Mouse (Mus musculus) Patski (cell line): Measurements from ENCODE around the gene Acvrl1. TPM values are rescaled to one million over a fixed set of nuclear protein-coding genes. Genes with fewer than 3 reads are reported as not detected.

Source experiments
- ATAC-seq: fragments of 100-300 bp; one replicate; pipeline ENCODE4 v1.8.0; 2021
- CTCF ChIA-PET: fragments of 350-600 bp; sonication (Branson Sonifier 250); formaldehyde crosslinking; loops from one replicate; lab custom pipeline; 2022; ENCODE audit warnings: inconsistent platforms; lab: Charles Lee
- POLR2A ChIA-PET: fragments of 350-600 bp; sonication (Branson Sonifier 250); formaldehyde crosslinking; loops from one replicate; lab custom pipeline; 2022; ENCODE audit warnings: antibody characterized with exemption, inconsistent platforms; lab: Charles Lee
- DNase-seq: peaks from one replicate; pipeline ENCODE4 v3.0.0-alpha.2; 2011; ENCODE audit warnings: low read depth, low spot score
- H3K27me3 ChIP-seq: fragments of 371-371 bp; one replicate; pipeline ENCODE4 v1.5.1; 2021
- CTCF ChIP-seq: fragments of 100-300 bp; IDR thresholded peaks from one replicate; pipeline ENCODE4 v1.5.1; 2021
- in situ Hi-C: fragments of 300-500 bp; cut with MboI; formaldehyde crosslinking; loops from 3 replicates; pipeline ENCODE4 v1.11.1; 2018; ENCODE audit warnings: low pct_unique_long_range_greater_than_20kb, mixed read lengths
- polyA plus RNA-seq: library from polyadenylated mRNA; unstranded; gene quantifications from one replicate; pipeline ENCODE4 v1.2.3, GENCODE M21; 2021

Acvrl1 gene
- polyA plus RNA-seq, 1 experiment from 2014 or later, result not detected

DNA sequence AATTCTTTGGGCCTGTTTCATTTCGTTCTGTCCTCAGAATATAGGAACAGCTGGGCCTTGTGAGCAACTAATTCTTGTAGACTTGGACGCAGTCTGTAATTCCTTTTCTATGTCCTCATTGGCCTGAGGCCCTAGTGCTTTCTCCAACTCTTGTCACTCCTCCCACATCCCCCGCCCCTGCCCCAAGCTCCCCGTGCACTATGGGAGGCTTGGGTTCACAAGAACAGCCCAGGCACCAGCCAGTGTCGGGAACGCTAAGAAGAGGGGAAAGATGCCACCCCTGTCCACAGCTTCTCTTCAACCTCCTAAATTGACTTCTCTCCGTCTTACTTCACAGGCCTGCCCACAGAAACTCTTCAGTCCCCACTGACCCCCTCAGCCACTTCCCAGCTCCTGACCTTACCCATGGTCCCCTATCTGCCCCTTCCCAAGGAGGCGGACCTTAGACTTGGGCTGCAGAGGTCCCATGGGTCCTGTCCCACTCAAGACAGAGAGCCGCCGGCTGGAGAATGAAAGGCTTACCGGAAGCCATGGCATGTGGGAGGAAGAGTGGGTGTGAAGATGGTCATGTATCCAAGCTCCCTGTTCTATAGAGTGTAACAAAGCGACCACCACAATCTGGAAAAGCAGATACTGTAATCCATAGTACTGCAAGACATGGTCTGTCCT, 1.3 kb upstream of the Acvrl1 start:
- ChIA-PET POLR2A (no interaction called here), CTCF (interaction anchor here (0.9 to 1.0 kb wide), 2 partner anchors 9 to 10 kb away, joined by 3 read pairs; no protein-coding TSS in a partner anchor)
- no peak for ATAC-seq
- in situ Hi-C loops, result no loop called here
- no peak for TF ChIP-seq CTCF
- no peak for DNase-seq
- peaks cover 7% of the 10 kb centered on the region for H3K27me3 ChIP-seq

DNA sequence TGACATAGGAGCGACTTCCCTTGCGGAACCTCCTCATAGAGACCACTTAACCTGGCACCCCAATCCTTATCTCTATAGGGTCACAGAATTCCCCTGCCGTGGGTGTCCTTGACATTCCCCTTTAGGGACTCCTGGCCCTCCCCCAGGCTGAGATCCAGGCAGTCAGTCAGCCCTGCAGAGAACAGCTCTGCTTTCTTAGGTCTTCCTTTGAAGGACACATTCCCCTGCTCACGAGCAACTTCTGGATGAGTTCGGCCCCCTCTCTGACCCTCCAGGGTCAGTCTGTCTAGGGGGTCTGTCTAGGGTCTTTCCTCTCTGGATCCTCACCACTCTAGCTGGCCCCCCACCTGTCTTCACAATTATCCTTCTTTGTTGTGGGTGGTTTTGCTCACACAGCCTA, 1.1 kb downstream of the Acvrl1 start:
- ATAC-seq (no peak), DNase-seq (no peak)
- CTCF ChIA-PET, result interaction anchor here (0.9 to 1.9 kb wide), 3 partner anchors 9 to 69 kb away, joined by 3 to 6 read pairs (median 5); no protein-coding TSS in a partner anchor
- POLR2A ChIA-PET, result no interaction called here
- TF ChIP-seq CTCF, result no peak
- peaks cover 7% of the 10 kb centered on the region for H3K27me3 ChIP-seq
- in situ Hi-C loops, result no loop called here

DNA sequence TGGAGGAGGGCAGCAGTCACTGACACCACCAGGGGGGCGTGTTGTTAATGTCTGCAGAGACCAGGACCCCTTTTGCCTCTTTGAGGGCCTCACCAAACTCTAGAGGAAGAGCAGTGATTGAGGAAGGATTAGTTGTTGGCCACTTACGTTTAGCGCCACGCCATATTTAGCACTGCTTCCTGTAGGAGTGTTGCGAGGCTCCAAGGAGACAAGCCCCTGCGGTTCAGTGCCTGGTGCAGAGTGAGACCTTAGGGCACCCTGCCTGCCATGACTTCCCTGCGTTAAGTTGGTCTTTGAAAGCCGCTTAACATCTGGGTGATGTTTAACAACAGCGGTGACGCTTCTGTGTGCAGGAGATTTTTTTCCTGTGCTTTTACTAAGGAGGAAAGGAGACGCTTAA, 3.2 kb downstream of the Acvrl1 start:
- in situ Hi-C loops, result no loop called here
- ChIA-PET POLR2A (no interaction called here), CTCF (no interaction called here)
- H3K27me3 ChIP-seq, result peaks cover 7% of the 10 kb centered on the region
- no peak for TF ChIP-seq CTCF
- ATAC-seq, result no peak
- DNase-seq, result no peak

DNA sequence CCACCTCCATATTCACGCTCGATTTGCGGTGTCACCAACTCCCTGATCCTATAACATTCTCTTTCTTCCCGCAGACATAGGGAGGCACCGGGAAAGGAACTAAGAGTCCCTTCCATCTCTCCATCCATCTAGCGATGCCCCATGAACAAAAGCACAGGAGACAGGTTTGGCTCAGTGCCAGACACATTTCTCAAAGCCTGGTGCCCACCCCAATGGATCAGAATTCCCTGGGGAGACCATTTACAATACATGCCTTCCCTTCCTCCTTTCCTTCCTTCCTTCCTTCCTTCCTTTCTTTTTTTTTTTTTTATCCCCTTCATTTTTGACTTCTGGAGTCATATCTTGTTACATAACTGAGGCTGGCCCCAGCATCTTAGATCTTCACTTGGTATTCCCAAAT, 3.7 kb downstream of the Acvrl1 start:
- CTCF ChIA-PET, result no interaction called here
- ATAC-seq, result no peak
- no peak for DNase-seq
- TF ChIP-seq CTCF, result no peak
- POLR2A ChIA-PET, result no interaction called here
- in situ Hi-C loops, result no loop called here
- H3K27me3 ChIP-seq, result peaks cover 7% of the 10 kb centered on the region

DNA sequence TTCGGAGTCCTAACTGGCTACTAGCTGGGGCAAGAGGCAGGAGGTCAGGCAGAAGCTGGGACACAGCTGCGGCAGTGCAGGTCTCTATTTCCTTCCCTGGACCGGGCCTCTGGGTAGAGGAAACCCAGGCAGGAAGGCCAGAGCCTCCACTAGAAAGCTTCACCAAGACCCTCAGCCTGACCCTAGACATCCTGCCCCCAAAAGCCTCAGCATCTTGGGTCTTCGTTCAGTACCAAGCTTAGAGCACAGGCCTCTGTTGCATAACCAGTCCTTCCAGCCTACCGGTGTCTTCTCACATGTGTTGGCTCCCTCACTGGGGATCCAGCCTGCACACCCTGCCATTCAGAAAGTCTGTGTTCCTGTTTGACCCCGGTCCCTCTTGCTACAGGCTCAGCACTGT, 4.4 kb downstream of the Acvrl1 start:
- ChIA-PET POLR2A (no interaction called here), CTCF (no interaction called here)
- DNase-seq (no peak), ATAC-seq (no peak)
- in situ Hi-C loops, result no loop called here
- H3K27me3 ChIP-seq, result peaks cover 7% of the 10 kb centered on the region
- TF ChIP-seq CTCF, result no peak

DNA sequence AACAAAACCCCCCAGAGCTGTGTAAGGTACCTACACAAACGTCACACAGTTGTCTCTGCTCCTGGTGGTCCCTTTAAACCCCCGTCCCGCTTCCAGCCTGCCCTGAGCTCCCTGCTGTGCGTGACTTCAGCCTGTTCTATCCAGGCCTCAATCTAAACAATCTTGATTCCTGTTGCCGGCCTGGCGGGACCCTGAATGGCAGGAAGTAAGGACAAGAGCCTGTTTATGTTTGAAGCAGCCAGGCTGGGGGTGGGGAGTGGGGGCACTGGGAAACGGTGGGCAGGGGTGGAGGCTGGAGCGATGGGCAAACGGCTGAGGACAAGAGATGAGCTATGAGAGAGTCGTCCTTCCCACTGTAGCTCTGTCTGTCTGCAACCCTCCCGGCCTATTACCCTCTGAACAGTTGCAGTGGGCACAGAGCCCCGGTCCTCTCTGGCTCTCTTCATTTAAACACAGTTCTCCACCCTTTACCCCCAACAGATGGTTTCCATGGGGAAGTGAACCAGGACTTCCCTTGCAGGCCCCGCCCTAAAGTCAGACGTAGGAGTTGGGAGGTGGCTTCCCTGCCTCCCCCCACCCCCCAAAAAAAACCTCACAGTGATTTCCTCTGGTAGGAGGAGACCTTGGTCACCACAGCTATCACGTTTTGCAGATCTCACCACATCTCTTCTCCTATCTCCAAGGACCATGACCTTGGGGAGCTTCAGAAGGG, 5.8 kb downstream of the Acvrl1 start:
- ChIA-PET CTCF (interaction anchor here (1.4 kb wide), 1 partner anchor 14 kb away, joined by 4 read pairs; no protein-coding TSS in a partner anchor), POLR2A (interaction anchor here (1.0 kb wide), 1 partner anchor 8 kb away, joined by 3 read pairs; no protein-coding TSS in a partner anchor)
- no peaks in the 10 kb centered on the region for H3K27me3 ChIP-seq
- ATAC-seq (no peak), DNase-seq (no peak)
- in situ Hi-C loops, result no loop called here
- TF ChIP-seq CTCF, result no peak

DNA sequence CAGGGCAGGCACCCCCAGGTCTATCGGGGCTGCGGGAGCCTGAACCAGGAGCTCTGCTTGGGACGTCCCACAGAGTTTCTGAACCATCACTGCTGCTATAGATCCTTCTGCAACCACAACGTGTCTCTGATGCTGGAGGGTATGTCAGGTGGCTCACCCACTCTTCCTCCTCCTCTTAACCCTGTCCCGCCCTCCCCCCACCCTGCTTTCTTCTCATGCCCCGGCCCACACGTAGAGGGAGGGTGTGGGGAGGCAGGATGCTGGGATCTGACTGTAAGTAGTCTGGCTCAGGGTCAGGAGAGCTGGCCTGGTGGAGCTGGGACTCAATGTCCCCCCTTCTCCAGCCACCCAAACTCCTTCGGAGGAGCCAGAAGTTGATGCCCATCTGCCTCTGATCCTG, 7.1 kb downstream of the Acvrl1 start:
- in situ Hi-C loops, result no loop called here
- no peaks in the 10 kb centered on the region for H3K27me3 ChIP-seq
- ChIA-PET POLR2A (no interaction called here), CTCF (interaction anchor here (1.4 kb wide), 1 partner anchor 13 kb away, joined by 4 read pairs; no protein-coding TSS in a partner anchor)
- no peak for DNase-seq
- no peak for TF ChIP-seq CTCF
- no peak for ATAC-seq

DNA sequence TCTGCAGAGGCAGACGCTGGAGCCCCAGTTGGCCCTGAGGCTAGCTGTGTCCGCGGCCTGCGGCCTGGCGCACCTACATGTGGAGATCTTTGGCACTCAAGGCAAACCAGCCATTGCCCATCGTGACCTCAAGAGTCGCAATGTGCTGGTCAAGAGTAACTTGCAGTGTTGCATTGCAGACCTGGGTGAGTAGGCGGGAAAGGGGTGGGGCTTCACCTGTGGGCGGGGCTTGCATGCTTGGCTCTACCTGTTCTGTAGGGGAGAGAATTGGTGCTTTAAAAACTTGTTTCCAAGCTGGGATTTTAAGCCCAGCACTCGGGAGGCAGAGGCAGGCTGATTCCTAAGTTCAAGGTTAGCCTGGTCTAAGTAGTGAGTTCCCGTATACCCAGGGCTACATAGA, 9.1 kb downstream of the Acvrl1 start:
- in situ Hi-C loops, result no loop called here
- TF ChIP-seq CTCF, result no peak
- CTCF ChIA-PET, result no interaction called here
- ATAC-seq (no peak), DNase-seq (no peak)
- no peaks in the 10 kb centered on the region for H3K27me3 ChIP-seq
- POLR2A ChIA-PET, result no interaction called here

DNA sequence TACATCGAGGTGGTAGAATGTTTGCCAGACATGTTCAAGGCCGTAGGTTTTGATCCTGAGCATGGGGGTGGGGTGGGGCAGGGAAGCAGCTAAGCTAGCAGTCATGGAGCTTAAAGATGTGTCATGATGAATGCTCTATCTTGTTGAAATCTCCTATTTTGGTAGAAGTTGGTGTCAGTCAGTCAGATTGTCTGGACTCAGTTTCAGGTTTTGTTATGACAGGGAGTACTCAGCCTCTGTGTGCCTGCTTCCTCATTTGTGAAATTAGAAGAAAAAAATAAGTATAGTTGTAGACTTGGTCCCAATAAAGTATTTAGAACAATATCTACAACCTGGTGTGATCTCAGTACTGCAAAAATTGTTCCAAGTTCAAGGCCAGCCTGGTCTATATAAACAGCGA, 10.4 kb downstream of the Acvrl1 start:
- DNase-seq (no peak), ATAC-seq (no peak)
- in situ Hi-C loops, result no loop called here
- no peaks in the 10 kb centered on the region for H3K27me3 ChIP-seq
- ChIA-PET POLR2A (no interaction called here), CTCF (no interaction called here)
- no peak for TF ChIP-seq CTCF

DNA sequence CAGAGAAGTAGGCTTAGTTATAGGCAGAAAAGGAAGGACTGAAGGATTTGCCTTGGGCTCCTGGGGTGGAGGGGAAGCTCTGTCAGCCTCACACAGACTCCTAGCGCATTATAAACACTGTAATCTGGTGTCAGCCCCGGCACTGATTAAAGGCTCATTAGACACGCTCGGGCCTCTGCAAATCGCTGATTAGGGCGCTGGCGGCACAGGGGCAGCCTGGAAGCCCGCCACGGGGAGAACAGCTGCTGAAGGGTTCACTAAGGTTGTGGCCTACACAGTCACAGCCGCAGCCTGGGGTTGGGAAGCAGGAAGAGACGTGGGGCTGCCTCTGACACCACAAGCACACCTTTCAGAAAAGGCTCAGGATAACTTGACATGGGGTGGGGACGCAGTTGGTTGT, 11.6 kb downstream of the Acvrl1 start:
- DNase-seq, result no peak
- TF ChIP-seq CTCF, result no peak
- in situ Hi-C loops, result loop anchor here (10.0 kb wide), 1 partner anchor 55 kb away; no protein-coding TSS in a partner anchor
- no peaks in the 10 kb centered on the region for H3K27me3 ChIP-seq
- ATAC-seq, result no peak
- ChIA-PET POLR2A (interaction anchor here (0.7 to 1.5 kb wide), 2 partner anchors 56 to 62 kb away, joined by 3 to 4 read pairs; partner anchors contain the start of gene Fignl2), CTCF (interaction anchor here (0.8 to 1.1 kb wide), 3 partner anchors 18 to 81 kb away, joined by 3 read pairs; no protein-coding TSS in a partner anchor)
